Mouse (Mus musculus) cortical plate, adult 2 months (tissue): ENCODE data around the gene Gnrhr. TPM values are rescaled to one million over a fixed set of nuclear protein-coding genes. Genes with fewer than 3 reads are reported as not detected.

ENCODE experiments used
- H3K27ac ChIP-seq: fragments of 200-500 bp; 2 replicates; pipeline ENCODE4 v1.5.1; 2012; ENCODE audit warnings: low read length, control low read depth, inconsistent platforms; ENCODE audit not compliant: insufficient read depth
- H3K4me1 ChIP-seq: fragments of 200-500 bp; 2 replicates; pipeline ENCODE4 v1.6.1; 2011; ENCODE audit warnings: low read length; ENCODE audit not compliant: control insufficient read depth, insufficient read depth
- H3K4me3 ChIP-seq: fragments of 200-500 bp; 2 replicates; pipeline ENCODE4 v1.5.1; 2011; ENCODE audit warnings: mild to moderate bottlenecking, low read length, control low read depth; ENCODE audit not compliant: insufficient read depth
- CTCF ChIP-seq: fragments of 200-500 bp; IDR thresholded peaks from 2 replicates; pipeline ENCODE4 v1.5.1; 2011; ENCODE audit warnings: mild to moderate bottlenecking, control low read depth, low read length; ENCODE audit not compliant: insufficient read depth; ENCODE audit errors: extremely low read depth
- POLR2A ChIP-seq: fragments of 200-500 bp; IDR thresholded peaks from 2 replicates; pipeline ENCODE4 v1.6.1; 2011; ENCODE audit warnings: mild to moderate bottlenecking, low read length, control low read depth; ENCODE audit not compliant: insufficient read depth; ENCODE audit errors: extremely low read depth
- polyA plus RNA-seq: library from polyadenylated mRNA; depleted of rRNA; stranded (reverse); fragments of >200 nt; gene quantifications from 2 replicates; pipeline ENCODE4 v1.2.3, GENCODE M21; 2012; rRNA removed

Gene Gnrhr
- polyA plus RNA-seq, result not detected in 2 replicates

DNA sequence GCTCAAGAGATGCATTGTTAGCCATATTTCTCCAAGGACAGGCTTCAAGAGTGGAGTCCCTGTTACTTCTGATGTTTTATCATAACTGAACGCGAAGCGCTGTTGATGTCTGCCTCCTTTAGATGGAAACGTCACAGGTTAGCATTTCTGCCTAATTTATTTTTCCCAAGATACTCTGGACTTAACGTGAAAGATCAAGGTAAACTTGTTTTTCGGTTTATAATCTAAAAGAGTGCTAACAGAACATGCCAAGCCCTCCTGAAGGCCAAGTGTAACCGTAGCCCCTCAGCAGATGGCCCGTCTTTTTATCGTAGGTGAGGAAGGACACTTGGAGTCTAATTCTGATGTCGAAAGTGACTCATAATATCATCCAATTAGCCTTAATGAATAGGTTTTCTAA, at the start of gene Gnrhr:
TSS of gene Gnrhr (minus strand) at position 101 of the 400 bp plus-strand sequence.
- TF ChIP-seq POLR2A, result no peak
- TF ChIP-seq CTCF, result no peak

DNA sequence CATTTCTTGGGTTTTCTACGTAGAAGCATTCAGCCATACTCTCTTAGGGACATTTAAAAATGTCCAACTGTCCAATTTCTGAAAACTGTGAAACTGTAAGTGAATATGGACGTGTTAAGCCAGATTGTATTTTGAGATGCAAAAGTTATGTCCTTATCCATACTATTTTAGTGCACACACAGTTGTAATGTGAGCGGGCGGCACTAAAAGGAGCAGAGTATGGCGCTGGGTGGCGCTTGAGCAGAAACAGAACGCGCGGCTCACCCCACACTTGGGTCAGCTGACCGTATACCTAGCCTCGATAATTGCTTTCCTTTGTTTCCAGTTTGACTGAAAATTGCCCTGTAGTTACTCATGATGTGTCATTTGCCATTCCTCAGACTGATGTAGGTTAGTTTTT, 48.9 kb upstream of the Gnrhr start:
- TF ChIP-seq POLR2A, result no peak
- TF ChIP-seq CTCF, result no peak
- Histone ChIP-seq H3K4me1 (no peaks in the 10 kb centered on the region), H3K4me3 (no peak overlapping the region), H3K27ac (no peak overlapping the region)

More for the DNA sequence above, at the start of gene Gnrhr:
- Histone ChIP-seq H3K27ac (no peak within 1 kb of the TSS), H3K4me3 (no peak within 1 kb of the TSS), H3K4me1 (no peaks in the 10 kb centered on the region)

- Histone ChIP-seq H3K4me3 (no peak overlapping the region), H3K4me1 (no peaks in the 10 kb centered on the region), H3K27ac (no peak overlapping the region)
- TF ChIP-seq CTCF, result no peak
- no peak for TF ChIP-seq POLR2A
These were observed 47.2 kb upstream of the Gnrhr start for GRCm38 (mm10) chr5:86244880-86245279.

GRCm38 (mm10) chr5:86244275-86244674, 46.6 kb upstream of the Gnrhr start:
- no peak overlapping the region for H3K4me3 ChIP-seq
- H3K27ac ChIP-seq, result no peak overlapping the region
- no peak for TF ChIP-seq POLR2A
- TF ChIP-seq CTCF, result no peak
- no peaks in the 10 kb centered on the region for H3K4me1 ChIP-seq

DNA sequence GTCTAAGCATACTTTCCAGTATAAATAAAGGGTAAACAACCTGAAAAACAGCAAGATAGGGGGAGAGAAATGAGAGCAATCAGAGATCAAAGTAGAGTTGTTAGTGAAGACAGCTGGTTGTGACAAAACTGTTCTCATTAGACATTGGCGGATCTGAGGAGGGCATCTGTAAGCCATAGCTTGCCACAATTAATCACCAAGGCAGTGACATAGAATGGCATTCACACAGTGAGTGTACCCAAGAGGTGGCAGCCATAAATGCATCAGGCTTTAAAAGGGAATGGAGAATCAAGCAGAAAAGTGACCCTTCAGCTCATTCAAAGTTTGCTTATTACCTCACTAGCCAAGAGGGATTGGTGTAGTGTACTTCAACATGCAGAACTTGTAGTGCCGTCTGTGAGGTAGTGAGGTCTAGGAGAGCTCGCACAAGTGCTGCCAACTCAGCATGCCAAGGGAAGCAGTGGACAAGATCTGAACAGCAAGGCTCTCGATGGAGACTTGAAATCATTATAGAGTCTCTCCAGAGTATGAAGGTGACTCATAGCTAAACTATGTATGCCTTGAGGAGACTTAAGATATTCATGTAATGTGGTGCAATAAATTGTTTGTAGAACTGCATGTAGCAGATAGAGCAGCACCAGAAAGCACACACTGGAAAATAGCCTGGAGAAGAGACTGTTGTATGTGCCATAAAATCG, 29.6 kb upstream of the Gnrhr start:
- TF ChIP-seq CTCF (no peak), POLR2A (no peak)
- H3K4me1 ChIP-seq, result no peaks in the 10 kb centered on the region
- H3K27ac ChIP-seq, result no peak overlapping the region
- H3K4me3 ChIP-seq, result no peak overlapping the region

DNA sequence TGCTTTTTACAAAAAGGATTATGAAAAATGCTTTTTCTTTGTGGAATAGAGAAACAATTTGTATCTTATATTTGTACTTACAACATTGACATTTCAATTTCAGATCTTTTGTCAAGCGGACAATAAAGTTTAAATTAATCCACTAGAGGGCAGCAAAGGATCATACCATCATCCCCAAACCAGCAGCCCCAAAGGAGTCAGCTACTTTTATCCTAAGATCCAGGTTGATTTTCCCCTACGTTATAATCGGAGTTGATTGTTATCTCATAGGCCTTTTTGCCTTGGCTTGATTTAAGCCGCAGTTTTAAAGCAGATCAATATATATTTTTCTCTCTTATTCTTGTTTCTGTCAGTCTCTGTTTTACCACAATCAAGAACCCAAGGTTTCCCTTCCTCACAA, 6.3 kb downstream of the Gnrhr start:
- Histone ChIP-seq H3K4me1 (no peaks in the 10 kb centered on the region), H3K27ac (no peak overlapping the region), H3K4me3 (no peak overlapping the region)
- peak; percentile 48; the same call in 1 of the 2 replicates for TF ChIP-seq CTCF
- TF ChIP-seq POLR2A, result no peak

- no peak overlapping the region for H3K4me3 ChIP-seq
- no peaks in the 10 kb centered on the region for H3K4me1 ChIP-seq
- H3K27ac ChIP-seq, result no peak overlapping the region
- TF ChIP-seq CTCF (peak; percentile 58), POLR2A (no peak)
These were observed 6.9 kb downstream of the Gnrhr start for GRCm38 (mm10) chr5:86190770-86191169.

GRCm38 (mm10) chr5:86190290-86190689, 7.4 kb downstream of the Gnrhr start:
- Histone ChIP-seq H3K4me1 (no peaks in the 10 kb centered on the region), H3K4me3 (no peak overlapping the region), H3K27ac (no peak overlapping the region)
- no peak for TF ChIP-seq POLR2A
- no peak for TF ChIP-seq CTCF

GRCm38 (mm10) chr5:86187441-86187840, 10.3 kb downstream of the Gnrhr start:
- Histone ChIP-seq H3K27ac (no peak overlapping the region), H3K4me3 (no peak overlapping the region), H3K4me1 (no peaks in the 10 kb centered on the region)
- TF ChIP-seq CTCF (no peak), POLR2A (no peak)

GRCm38 (mm10) chr5:86173778-86174177, 23.9 kb downstream of the Gnrhr start:
- no peak for TF ChIP-seq POLR2A
- no peak for TF ChIP-seq CTCF
- Histone ChIP-seq H3K4me1 (no peaks in the 10 kb centered on the region), H3K27ac (no peak overlapping the region), H3K4me3 (no peak overlapping the region)

- Histone ChIP-seq H3K4me3 (peak within 1 kb of the TSS; percentile 67), H3K27ac (peak within 1 kb of the TSS; percentile 53), H3K4me1 (no peaks in the 10 kb centered on the region)
- no peak for TF ChIP-seq CTCF
- TF ChIP-seq POLR2A, result peak; percentile 96
These were observed 25.1 kb downstream of the Gnrhr start, which contains the start of gene Uba6 for GRCm38 (mm10) chr5:86172449-86173161. Gene Uba6, minus strand, starts transcription at chr5:86172803.
